Mouse (Mus musculus) T-helper 1 cell (primary cell): ENCODE data around the gene Ttll5.

Source experiments
- in situ Hi-C: fragments of 300-600 bp; cut with MboI, MseI; formaldehyde crosslinking; loops from one replicate; pipeline ENCODE4 v1.15.1; 2025; ENCODE audit warnings: high pct_unique_total_duplicates

The Ttll5 gene

GRCm38 (mm10) chr12:86090764-86091163 is 266.3 kb downstream of the Ttll5 start:
- in situ Hi-C loops: no loop called here

- in situ Hi-C loops: no loop called here
Observed at GRCm38 (mm10) chr12:86091601-86092132, 267.2 kb downstream of the Ttll5 start.

GRCm38 (mm10) chr12:86094075-86094474 is 269.6 kb downstream of the Ttll5 start:
- in situ Hi-C loops: no loop called here

- in situ Hi-C loops: no loop called here
Observed at GRCm38 (mm10) chr12:86095806-86096205, 271.3 kb downstream of the Ttll5 start.

- in situ Hi-C loops: no loop called here
Observed at GRCm38 (mm10) chr12:86097781-86098180, 273.3 kb downstream of the Ttll5 start.

GRCm38 (mm10) chr12:86100711-86101110 is 276.3 kb downstream of the Ttll5 start:
- in situ Hi-C loops: no loop called here

GRCm38 (mm10) chr12:86102686-86103085 is 278.2 kb downstream of the Ttll5 start:
- in situ Hi-C loops: no loop called here

GRCm38 (mm10) chr12:86103391-86103790 is 278.9 kb downstream of the Ttll5 start:
- in situ Hi-C loops: no loop called here

GRCm38 (mm10) chr12:86103852-86104251 is 279.4 kb downstream of the Ttll5 start:
- in situ Hi-C loops: no loop called here

GRCm38 (mm10) chr12:86104297-86104696 is 279.8 kb downstream of the Ttll5 start:
- in situ Hi-C loops: no loop called here

- in situ Hi-C loops: no loop called here
Observed at GRCm38 (mm10) chr12:86105546-86105945, 281.1 kb downstream of the Ttll5 start.

- in situ Hi-C loops: no loop called here
Observed at GRCm38 (mm10) chr12:86106086-86106485, 281.6 kb downstream of the Ttll5 start.

- in situ Hi-C loops: no loop called here
Observed at GRCm38 (mm10) chr12:86107645-86108044, 283.2 kb downstream of the Ttll5 start.

GRCm38 (mm10) chr12:86109531-86109930 is 285.1 kb downstream of the Ttll5 start:
- in situ Hi-C loops: no loop called here

GRCm38 (mm10) chr12:86110637-86111036 is 286.2 kb downstream of the Ttll5 start:
- in situ Hi-C loops: no loop called here
